Mouse (Mus musculus): ENCODE measurements around the gene Ferd3l.

Ferd3l gene

GRCm38 (mm10) chr12:33965661-33966360 lies 37.6 kb downstream of the Ferd3l start:
- no peak for DNase-seq

GRCm38 (mm10) chr12:33966490-33967415 lies 38.5 kb downstream of the Ferd3l start:
- DNase-seq = no peak

DNA sequence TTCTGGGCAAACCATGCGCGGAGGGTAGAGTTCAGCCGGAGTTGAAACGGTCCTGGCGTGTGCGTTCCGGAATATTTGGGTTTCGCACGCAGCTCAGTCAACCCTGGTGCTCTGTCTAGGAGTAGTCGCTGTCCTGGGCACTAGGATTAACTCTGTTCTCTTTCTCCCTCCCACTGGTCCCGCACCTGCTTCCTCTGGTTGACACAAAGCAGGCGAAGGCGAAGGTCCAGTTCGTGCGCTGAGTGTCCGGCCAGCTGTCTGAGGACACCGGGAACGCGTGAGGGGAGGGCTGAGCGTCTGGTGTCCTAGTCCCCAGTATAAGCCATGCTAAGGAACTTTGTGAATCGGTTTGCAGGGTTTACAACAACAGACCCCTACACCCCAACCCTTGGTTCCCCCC lies 39.3 kb downstream of the Ferd3l start:
- no peak for DNase-seq

DNA sequence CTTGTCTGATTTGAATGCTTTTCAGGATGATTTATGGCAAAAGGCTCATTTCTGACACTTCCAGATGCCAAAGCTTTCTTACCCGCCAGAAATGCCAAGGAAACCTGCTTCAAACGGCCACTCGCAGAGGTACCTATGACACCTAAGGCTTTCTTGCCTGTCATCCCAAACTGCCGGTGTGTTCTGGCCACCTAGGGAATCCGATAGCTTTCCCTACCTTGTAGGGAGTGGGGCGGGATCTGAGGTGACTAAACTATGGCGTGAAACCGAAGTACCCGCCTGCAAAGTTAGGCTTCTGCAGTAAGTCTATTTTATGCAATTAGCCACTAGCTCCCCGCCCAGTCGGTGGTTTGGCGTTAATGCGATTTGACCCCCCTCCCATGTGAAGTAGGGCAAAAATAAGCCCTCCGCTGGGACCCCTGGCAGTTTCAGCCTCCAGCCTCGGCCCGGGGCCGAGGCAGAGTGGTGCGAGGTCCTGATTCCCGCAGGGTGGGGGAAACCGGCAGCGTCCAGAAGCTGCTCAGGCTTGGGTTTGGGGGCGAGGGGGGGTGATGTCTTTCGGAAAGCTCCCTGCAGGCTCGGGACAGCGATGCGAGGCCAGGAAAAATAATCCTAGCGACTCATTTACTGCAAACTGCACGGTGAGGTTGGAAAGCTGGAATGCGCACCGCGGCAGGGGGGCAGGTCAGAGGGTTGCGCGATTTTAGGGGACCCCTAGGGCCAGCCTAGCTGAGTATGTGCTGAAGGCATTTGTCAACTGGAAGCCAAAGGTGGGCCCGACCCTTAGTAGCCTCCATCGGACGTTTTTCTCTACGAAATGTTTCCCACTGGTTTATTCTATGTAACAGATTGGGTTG lies 40.0 kb downstream of the Ferd3l start:
- no peak for DNase-seq

- DNase-seq = no peak
Measured at GRCm38 (mm10) chr12:33968898-33969178, 40.6 kb downstream of the Ferd3l start.

All from cerebellum, adult 11-12 months (tissue).